Mouse (Mus musculus): Measurements from ENCODE around the gene Eaf2. TPM values are rescaled to one million over a fixed set of nuclear protein-coding genes. Genes with fewer than 3 reads are reported as not detected.

Eaf2 gene
- total and polyA plus RNA-seq, 2 experiments from 2014 or later, result 0.16 to 1.2 TPM

- 92% methylated on average over 5 of the region's 5 CpGs for WGBS
- H3K4me2 ChIP-seq (ENCODE audit: low read depth, low read length), result no peak overlapping the region
- H3K9ac ChIP-seq (replicated peaks; ENCODE audit: low read length), result no peak overlapping the region
- DNase-seq (ENCODE audit: low spot score), result no peak
- TF ChIP-seq CTCF (IDR thresholded peaks at IDR 0.05; ENCODE audit: low read depth), result no peak
- no peaks in the 10 kb centered on the region for H3K36me3 ChIP-seq (ENCODE audit: insufficient read depth, low read length)
- H3K4me3 ChIP-seq (ENCODE audit: low read length), result no peak overlapping the region
- no peaks in the 10 kb centered on the region for H3K27me3 ChIP-seq (ENCODE audit: insufficient read depth, low read length)
- no peaks in the 10 kb centered on the region for H3K9me3 ChIP-seq (ENCODE audit: low read length)
- H3K4me1 ChIP-seq (ENCODE audit: insufficient read depth, low read length), result no peaks in the 10 kb centered on the region
- ATAC-seq, result no peak
- no peak overlapping the region for H3K27ac ChIP-seq
These were observed 101.8 kb downstream of the Eaf2 start for GRCm38 (mm10) chr16:36772996-36773395.

- no peaks in the 10 kb centered on the region for H3K36me3 ChIP-seq (ENCODE audit: insufficient read depth, low read length)
- no peak for ATAC-seq
- no peak overlapping the region for H3K4me2 ChIP-seq (ENCODE audit: low read depth, low read length)
- H3K4me1 ChIP-seq (ENCODE audit: insufficient read depth, low read length), result no peaks in the 10 kb centered on the region
- TF ChIP-seq CTCF (IDR thresholded peaks at IDR 0.05; ENCODE audit: low read depth), result no peak
- H3K9ac ChIP-seq (replicated peaks; ENCODE audit: low read length), result no peak overlapping the region
- WGBS, result 93% methylated on average over 3 of the region's 3 CpGs
- H3K9me3 ChIP-seq (ENCODE audit: low read length), result no peaks in the 10 kb centered on the region
- H3K4me3 ChIP-seq (ENCODE audit: low read length), result no peak overlapping the region
- H3K27ac ChIP-seq, result no peak overlapping the region
- DNase-seq (ENCODE audit: low spot score), result no peak
- no peaks in the 10 kb centered on the region for H3K27me3 ChIP-seq (ENCODE audit: insufficient read depth, low read length)
These were observed 103.1 kb downstream of the Eaf2 start for GRCm38 (mm10) chr16:36771703-36772102.

- ATAC-seq, result no peak
- WGBS, result 80% methylated on average over 2 of the region's 2 CpGs
- H3K27me3 ChIP-seq (ENCODE audit: insufficient read depth, low read length), result no peaks in the 10 kb centered on the region
These were observed 103.6 kb downstream of the Eaf2 start for GRCm38 (mm10) chr16:36771244-36771643.

GRCm38 (mm10) chr16:36770830-36771229, 104.0 kb downstream of the Eaf2 start:
- Histone ChIP-seq H3K27me3 (ENCODE audit: insufficient read depth, low read length) (no peaks in the 10 kb centered on the region), H3K4me1 (ENCODE audit: insufficient read depth, low read length) (no peaks in the 10 kb centered on the region), H3K36me3 (ENCODE audit: insufficient read depth, low read length) (no peaks in the 10 kb centered on the region), H3K4me3 (ENCODE audit: low read length) (no peak overlapping the region), H3K9me3 (ENCODE audit: low read length) (no peaks in the 10 kb centered on the region), H3K27ac (no peak overlapping the region; the same call in 1 of the 2 replicates), H3K4me2 (ENCODE audit: low read depth, low read length) (no peak overlapping the region), H3K9ac (replicated peaks; ENCODE audit: low read length) (no peak overlapping the region)
- no peak for TF ChIP-seq CTCF (IDR thresholded peaks at IDR 0.05; ENCODE audit: low read depth)
- peak; percentile 66; the same call in 1 of the 2 replicates for ATAC-seq
- DNase-seq (ENCODE audit: low spot score), result peak; percentile 47
- 42% methylated on average over 4 of the region's 4 CpGs for WGBS

More at GRCm38 (mm10) chr16:36771244-36771643, 103.6 kb downstream of the Eaf2 start:
- TF ChIP-seq CTCF (IDR thresholded peaks at IDR 0.05; ENCODE audit: low read depth), result no peak
- Histone ChIP-seq H3K4me1 (ENCODE audit: insufficient read depth, low read length) (no peaks in the 10 kb centered on the region), H3K4me3 (ENCODE audit: low read length) (no peak overlapping the region), H3K9me3 (ENCODE audit: low read length) (no peaks in the 10 kb centered on the region), H3K9ac (replicated peaks; ENCODE audit: low read length) (no peak overlapping the region), H3K4me2 (ENCODE audit: low read depth, low read length) (no peak overlapping the region), H3K27ac (no peak overlapping the region; the same call in 1 of the 2 replicates), H3K36me3 (ENCODE audit: insufficient read depth, low read length) (no peaks in the 10 kb centered on the region)
- DNase-seq (ENCODE audit: low spot score), result no peak

GRCm38 (mm10) chr16:36770191-36770771, 104.5 kb downstream of the Eaf2 start:
- H3K27ac ChIP-seq, result no peak overlapping the region; the same call in 1 of the 2 replicates
- no peaks in the 10 kb centered on the region for H3K36me3 ChIP-seq (ENCODE audit: insufficient read depth, low read length)
- H3K9ac ChIP-seq (replicated peaks; ENCODE audit: low read length), result no peak overlapping the region
- no peak overlapping the region for H3K4me2 ChIP-seq (ENCODE audit: low read depth, low read length)
- H3K4me3 ChIP-seq (ENCODE audit: low read length), result no peak overlapping the region
- no peaks in the 10 kb centered on the region for H3K9me3 ChIP-seq (ENCODE audit: low read length)
- no peak for ATAC-seq
- no peak for TF ChIP-seq CTCF (IDR thresholded peaks at IDR 0.05; ENCODE audit: low read depth)
- no peaks in the 10 kb centered on the region for H3K27me3 ChIP-seq (ENCODE audit: insufficient read depth, low read length)
- no peak for DNase-seq (ENCODE audit: low spot score)
- 76% methylated on average over 8 of the region's 13 CpGs for WGBS
- H3K4me1 ChIP-seq (ENCODE audit: insufficient read depth, low read length), result no peaks in the 10 kb centered on the region

GRCm38 (mm10) chr16:36751979-36752378, 122.8 kb downstream of the Eaf2 start:
- ATAC-seq (no peak), DNase-seq (ENCODE audit: low spot score) (no peak)
- Histone ChIP-seq H3K36me3 (ENCODE audit: insufficient read depth, low read length) (no peaks in the 10 kb centered on the region), H3K4me2 (ENCODE audit: low read depth, low read length) (no peak overlapping the region), H3K9ac (replicated peaks; ENCODE audit: low read length) (no peak overlapping the region), H3K4me3 (ENCODE audit: low read length) (no peak overlapping the region), H3K4me1 (ENCODE audit: insufficient read depth, low read length) (no peaks in the 10 kb centered on the region), H3K9me3 (ENCODE audit: low read length) (no peaks in the 10 kb centered on the region), H3K27ac (no peak overlapping the region), H3K27me3 (ENCODE audit: insufficient read depth, low read length) (no peaks in the 10 kb centered on the region)
- no peak for TF ChIP-seq CTCF (IDR thresholded peaks at IDR 0.05; ENCODE audit: low read depth)
- 93% methylated on average over 3 of the region's 3 CpGs for WGBS

- no peaks in the 10 kb centered on the region for H3K9me3 ChIP-seq (ENCODE audit: low read length)
- H3K27me3 ChIP-seq (ENCODE audit: insufficient read depth, low read length), result no peaks in the 10 kb centered on the region
- no peak for ATAC-seq
- H3K9ac ChIP-seq (replicated peaks; ENCODE audit: low read length), result no peak overlapping the region
- H3K4me1 ChIP-seq (ENCODE audit: insufficient read depth, low read length), result no peaks in the 10 kb centered on the region
- no peaks in the 10 kb centered on the region for H3K36me3 ChIP-seq (ENCODE audit: insufficient read depth, low read length)
- H3K4me2 ChIP-seq (ENCODE audit: low read depth, low read length), result no peak overlapping the region
- DNase-seq (ENCODE audit: low spot score), result no peak
- TF ChIP-seq CTCF (IDR thresholded peaks at IDR 0.05; ENCODE audit: low read depth), result no peak
- WGBS, result 80% methylated on average over 2 of the region's 2 CpGs
- no peak overlapping the region for H3K4me3 ChIP-seq (ENCODE audit: low read length)
- no peak overlapping the region for H3K27ac ChIP-seq
These were observed 127.0 kb downstream of the Eaf2 start for GRCm38 (mm10) chr16:36747767-36748166.

Measured in hindbrain, postnatal 0 days (tissue).